Mouse (Mus musculus) mouse trophoblast stem cell (cell line): ENCODE results near the gene Ddb1.

Experiments used
- in situ Hi-C, 2 experiments: fragments of 300-500 bp; cut with MseI, MboI; formaldehyde crosslinking; loops; 2 replicates in 1 of 2; 3 replicates in 1 of 2; pipeline ENCODE4 v1.15.1; 2025

Ddb1 gene

GRCm38 (mm10) chr19:10590301-10590700 is 14.8 kb upstream of the Ddb1 start:
- in situ Hi-C loops: no loop called here

GRCm38 (mm10) chr19:10591659-10592377 is 13.3 kb upstream of the Ddb1 start:
- in situ Hi-C loops: no loop called here

GRCm38 (mm10) chr19:10598188-10598587 is 6.9 kb upstream of the Ddb1 start:
- in situ Hi-C loops: no loop called here

GRCm38 (mm10) chr19:10599648-10600047 is 5.5 kb upstream of the Ddb1 start:
- in situ Hi-C loops: loop anchor here (5.0 kb wide), 1 partner anchor 37 kb away; no protein-coding TSS in a partner anchor

GRCm38 (mm10) chr19:10602247-10602769 is 2.8 kb upstream of the Ddb1 start:
- in situ Hi-C loops: loop anchor here (5.0 kb wide), 1 partner anchor 40 kb away; no protein-coding TSS in a partner anchor

GRCm38 (mm10) chr19:10602787-10603186 is 2.3 kb upstream of the Ddb1 start:
- in situ Hi-C loops: loop anchor here (5.0 kb wide), 1 partner anchor 40 kb away; no protein-coding TSS in a partner anchor

- in situ Hi-C loops: loop anchor here (5.0 kb wide), 1 partner anchor 42 kb away; no protein-coding TSS in a partner anchor
Observed at GRCm38 (mm10) chr19:10603660-10604523, 1.2 kb upstream of the Ddb1 start.

- in situ Hi-C loops: loop anchor here (5.0 kb wide), 1 partner anchor 42 kb away; no protein-coding TSS in a partner anchor
Observed at GRCm38 (mm10) chr19:10604534-10604933, 593 bp upstream of the Ddb1 start.

GRCm38 (mm10) chr19:10605901-10606622 is 935 bp downstream of the Ddb1 start:
- in situ Hi-C loops: no loop called here

GRCm38 (mm10) chr19:10608573-10609240 is 3.6 kb downstream of the Ddb1 start:
- in situ Hi-C loops: no loop called here

GRCm38 (mm10) chr19:10634106-10634871 is 29.2 kb downstream of the Ddb1 start, which contains the start of gene Vwce:
TSS of gene Vwce (plus strand) at chr19:10634213.
- in situ Hi-C loops: no loop called here

- in situ Hi-C loops: no loop called here
Observed at GRCm38 (mm10) chr19:10634872-10635318, 29.8 kb downstream of the Ddb1 start.

GRCm38 (mm10) chr19:10637840-10638239 is 32.7 kb downstream of the Ddb1 start:
- in situ Hi-C loops: no loop called here

- in situ Hi-C loops: no loop called here
Observed at GRCm38 (mm10) chr19:10640080-10640479, 35.0 kb downstream of the Ddb1 start.

- in situ Hi-C loops: no loop called here
Observed at GRCm38 (mm10) chr19:10640589-10641378, 35.7 kb downstream of the Ddb1 start.

- in situ Hi-C loops: no loop called here
Observed at GRCm38 (mm10) chr19:10645616-10646015, 40.5 kb downstream of the Ddb1 start.

GRCm38 (mm10) chr19:10648156-10648555 is 43.0 kb downstream of the Ddb1 start:
- in situ Hi-C loops: no loop called here

GRCm38 (mm10) chr19:10656058-10656457 is 50.9 kb downstream of the Ddb1 start:
- in situ Hi-C loops: no loop called here

GRCm38 (mm10) chr19:10657742-10658141 is 52.6 kb downstream of the Ddb1 start:
- in situ Hi-C loops: no loop called here
